Mouse (Mus musculus): ENCODE data around the gene Cfap74. TPM values are rescaled to one million over a fixed set of nuclear protein-coding genes. Genes with fewer than 3 reads are reported as not detected.
A peak's percentile ranks its signal among the peaks of the same experiment; 100 is the strongest.

Gene Cfap74
- total and polyA plus RNA-seq, 3 experiments, result 0.26 to 0.78 (median 0.32) TPM

- Histone ChIP-seq H3K4me1 (ENCODE audit: control insufficient read depth, insufficient read depth, low read length) (no peaks in the 10 kb centered on the region), H3K4me3 (no peak overlapping the region), H3K36me3 (ENCODE audit: control insufficient read depth, insufficient read depth, low read length) (no peaks in the 10 kb centered on the region), H3K27me3 (ENCODE audit: control insufficient read depth, insufficient read depth, low read length) (peaks cover 3% of the 10 kb centered on the region; the same call in 1 of the 2 replicates), H3K9ac (ENCODE audit: low read depth, low read length) (no peak overlapping the region), H3K27ac (no peak overlapping the region), H3K79me2 (replicated peaks; ENCODE audit: control insufficient read depth, insufficient read depth, low read length) (no peaks in the 10 kb centered on the region)
- WGBS, result 76% methylated on average over 6 of the region's 6 CpGs
- no peak for DNase-seq
- TF ChIP-seq EP300 (IDR thresholded peaks at IDR 0.05; ENCODE audit: insufficient read depth, low read depth, low read length) (no peak), CTCF (IDR thresholded peaks at IDR 0.05) (no peak), POLR2A (IDR thresholded peaks at IDR 0.05; ENCODE audit: insufficient read depth, low read depth, low read length) (no peak)
- intact Hi-C loops (cut with DNase I), result loop anchor here (10.0 kb wide), 1 partner anchor 208 kb away; no protein-coding TSS in a partner anchor
Observed at GRCm38 (mm10) chr4:155366784-155367183, 42.2 kb upstream of the Cfap74 start.

GRCm38 (mm10) chr4:155367739-155368138, 41.3 kb upstream of the Cfap74 start:
- WGBS, result 84% methylated on average over 9 of the region's 9 CpGs
- Histone ChIP-seq H3K9ac (ENCODE audit: low read depth, low read length) (no peak overlapping the region), H3K4me1 (ENCODE audit: control insufficient read depth, insufficient read depth, low read length) (no peaks in the 10 kb centered on the region), H3K27me3 (ENCODE audit: control insufficient read depth, insufficient read depth, low read length) (no peaks in the 10 kb centered on the region; the same call in 1 of the 2 replicates), H3K4me3 (no peak overlapping the region), H3K79me2 (replicated peaks; ENCODE audit: control insufficient read depth, insufficient read depth, low read length) (no peaks in the 10 kb centered on the region), H3K27ac (no peak overlapping the region), H3K36me3 (ENCODE audit: control insufficient read depth, insufficient read depth, low read length) (no peaks in the 10 kb centered on the region)
- intact Hi-C loops (cut with DNase I), result loop anchor here (10.0 kb wide), 1 partner anchor 207 kb away; no protein-coding TSS in a partner anchor
- no peak for TF ChIP-seq POLR2A (IDR thresholded peaks at IDR 0.05; ENCODE audit: insufficient read depth, low read depth, low read length)
- no peak for TF ChIP-seq CTCF (IDR thresholded peaks at IDR 0.05)
- TF ChIP-seq EP300 (IDR thresholded peaks at IDR 0.05; ENCODE audit: insufficient read depth, low read depth, low read length), result no peak
- no peak for DNase-seq

GRCm38 (mm10) chr4:155368684-155369083, 40.3 kb upstream of the Cfap74 start:
- H3K27me3 ChIP-seq (ENCODE audit: control insufficient read depth, insufficient read depth, low read length), result no peaks in the 10 kb centered on the region
- 25% methylated on average over 12 of the region's 12 CpGs for WGBS
- DNase-seq, result peak; percentile 50 to 83
- intact Hi-C loops (cut with DNase I), result loop anchor here (10.0 kb wide), 1 partner anchor 206 kb away; no protein-coding TSS in a partner anchor
- no peak overlapping the region for H3K27ac ChIP-seq
- H3K9ac ChIP-seq (ENCODE audit: low read depth, low read length), result no peak overlapping the region
- no peak overlapping the region for H3K4me3 ChIP-seq
- no peaks in the 10 kb centered on the region for H3K79me2 ChIP-seq (replicated peaks; ENCODE audit: control insufficient read depth, insufficient read depth, low read length)
- no peaks in the 10 kb centered on the region for H3K4me1 ChIP-seq (ENCODE audit: control insufficient read depth, insufficient read depth, low read length)
- TF ChIP-seq EP300 (IDR thresholded peaks at IDR 0.05; ENCODE audit: insufficient read depth, low read depth, low read length) (no peak), CTCF (IDR thresholded peaks at IDR 0.05) (peak; percentile 91)
- H3K36me3 ChIP-seq (ENCODE audit: control insufficient read depth, insufficient read depth, low read length), result no peaks in the 10 kb centered on the region

- WGBS, result 77% methylated on average over 15 of the region's 15 CpGs
- H3K36me3 ChIP-seq (ENCODE audit: control insufficient read depth, insufficient read depth, low read length), result no peaks in the 10 kb centered on the region
- no peak overlapping the region for H3K9ac ChIP-seq (ENCODE audit: low read depth, low read length)
- DNase-seq, result no peak
- H3K79me2 ChIP-seq (replicated peaks; ENCODE audit: control insufficient read depth, insufficient read depth, low read length), result no peaks in the 10 kb centered on the region
- H3K27me3 ChIP-seq (ENCODE audit: control insufficient read depth, insufficient read depth, low read length), result no peaks in the 10 kb centered on the region
- TF ChIP-seq CTCF (IDR thresholded peaks at IDR 0.05) (no peak), EP300 (IDR thresholded peaks at IDR 0.05; ENCODE audit: insufficient read depth, low read depth, low read length) (no peak), POLR2A (IDR thresholded peaks at IDR 0.05; ENCODE audit: insufficient read depth, low read depth, low read length) (no peak)
- intact Hi-C loops (cut with DNase I), result no loop called here
- H3K4me3 ChIP-seq, result no peak overlapping the region
- no peaks in the 10 kb centered on the region for H3K4me1 ChIP-seq (ENCODE audit: control insufficient read depth, insufficient read depth, low read length)
- no peak overlapping the region for H3K27ac ChIP-seq
Observed at GRCm38 (mm10) chr4:155370737-155371715, 38.0 kb upstream of the Cfap74 start.

GRCm38 (mm10) chr4:155371797-155372735, 36.9 kb upstream of the Cfap74 start:
- H3K4me1 ChIP-seq (ENCODE audit: control insufficient read depth, insufficient read depth, low read length), result no peaks in the 10 kb centered on the region
- no peaks in the 10 kb centered on the region for H3K79me2 ChIP-seq (replicated peaks; ENCODE audit: control insufficient read depth, insufficient read depth, low read length)
- intact Hi-C loops (cut with DNase I), result no loop called here
- no peak overlapping the region for H3K27ac ChIP-seq
- no peak overlapping the region for H3K4me3 ChIP-seq
- 62% methylated on average over 5 of the region's 5 CpGs for WGBS
- no peak overlapping the region for H3K9ac ChIP-seq (ENCODE audit: low read depth, low read length)
- no peak for TF ChIP-seq CTCF (IDR thresholded peaks at IDR 0.05)
- H3K36me3 ChIP-seq (ENCODE audit: control insufficient read depth, insufficient read depth, low read length), result no peaks in the 10 kb centered on the region
- no peak for DNase-seq
- no peaks in the 10 kb centered on the region for H3K27me3 ChIP-seq (ENCODE audit: control insufficient read depth, insufficient read depth, low read length)
